Mouse (Mus musculus): ENCODE data around the gene Tmem121. TPM values are rescaled to one million over a fixed set of nuclear protein-coding genes. Genes with fewer than 3 reads are reported as not detected.
"Not testable (repeated sequence)": the region's sequence is repeated elsewhere in the genome, so short reads cannot be mapped to it uniquely, and the experiment has no call there.

Tmem121 gene
- total RNA-seq, 2 experiments from 2014 or later: 19.7 to 20.7 TPM

- TF ChIP-seq CTCF (conservative IDR thresholded peaks at IDR 0.05): no peak
- DNase-seq (ENCODE audit: low spot score in 2 of 2): no peak
- Histone ChIP-seq H3K27ac (no peak overlapping the region), H3K4me3 (no peak overlapping the region)
Observed at GRCm38 (mm10) chr12:113181020-113181419, 4.7 kb upstream of the Tmem121 start.

- no peak for TF ChIP-seq CTCF (conservative IDR thresholded peaks at IDR 0.05)
- DNase-seq (ENCODE audit: low spot score in 2 of 2): no peak
- H3K4me3 ChIP-seq: no peak overlapping the region
- no peak overlapping the region for H3K27ac ChIP-seq
Observed at GRCm38 (mm10) chr12:113184945-113185344, 785 bp upstream of the Tmem121 start.

- Histone ChIP-seq H3K27ac (peak overlapping the region; percentile 84), H3K4me3 (peak overlapping the region; percentile 69)
- no peak for DNase-seq (ENCODE audit: low spot score in 2 of 2)
- no peak for TF ChIP-seq CTCF (conservative IDR thresholded peaks at IDR 0.05)
Observed at GRCm38 (mm10) chr12:113186326-113187010, 738 bp downstream of the Tmem121 start.

- no peak for TF ChIP-seq CTCF (conservative IDR thresholded peaks at IDR 0.05)
- H3K27ac ChIP-seq: peak overlapping the region; percentile 84
- DNase-seq (ENCODE audit: low spot score in 2 of 2): no peak
- peak overlapping the region; percentile 69 for H3K4me3 ChIP-seq
Observed at GRCm38 (mm10) chr12:113187011-113187375, 1.3 kb downstream of the Tmem121 start.

GRCm38 (mm10) chr12:113187584-113188295 lies 2.0 kb downstream of the Tmem121 start:
- DNase-seq (ENCODE audit: low spot score in 2 of 2): peak; percentile 87 to 93
- peak overlapping the region; percentile 78 for H3K27ac ChIP-seq
- TF ChIP-seq CTCF (conservative IDR thresholded peaks at IDR 0.05): peak; percentile 95
- H3K4me3 ChIP-seq: peak overlapping the region; percentile 69

GRCm38 (mm10) chr12:113188349-113189055 lies 2.8 kb downstream of the Tmem121 start:
- no peak for TF ChIP-seq CTCF (conservative IDR thresholded peaks at IDR 0.05)
- Histone ChIP-seq H3K4me3 (peak overlapping the region; percentile 69), H3K27ac (no peak overlapping the region)
- DNase-seq (ENCODE audit: low spot score in 2 of 2): no peak

GRCm38 (mm10) chr12:113193423-113193822 lies 7.7 kb downstream of the Tmem121 start:
- no peak for DNase-seq (ENCODE audit: low spot score in 2 of 2)
- Histone ChIP-seq H3K4me3 (no peak overlapping the region), H3K27ac (no peak overlapping the region)
- no peak for TF ChIP-seq CTCF (conservative IDR thresholded peaks at IDR 0.05)

- H3K27ac ChIP-seq; H3K4me3 ChIP-seq; DNase-seq (ENCODE audit: low spot score in 2 of 2): not testable (repeated sequence)
Observed at GRCm38 (mm10) chr12:113199132-113199531, 13.4 kb downstream of the Tmem121 start.

- TF ChIP-seq CTCF (conservative IDR thresholded peaks at IDR 0.05): no peak
- DNase-seq (ENCODE audit: low spot score in 2 of 2): no peak
Observed at GRCm38 (mm10) chr12:113201301-113201700, 15.6 kb downstream of the Tmem121 start.

GRCm38 (mm10) chr12:113202008-113202407 lies 16.3 kb downstream of the Tmem121 start:
- DNase-seq (ENCODE audit: low spot score in 2 of 2): no peak
- no peak for TF ChIP-seq CTCF (conservative IDR thresholded peaks at IDR 0.05)
- H3K27ac ChIP-seq: no peak overlapping the region
- no peak overlapping the region for H3K4me3 ChIP-seq

More at GRCm38 (mm10) chr12:113201301-113201700, 15.6 kb downstream of the Tmem121 start:
- no peak overlapping the region for H3K4me3 ChIP-seq
- no peak overlapping the region for H3K27ac ChIP-seq

- Histone ChIP-seq H3K27ac (no peak overlapping the region), H3K4me3 (no peak overlapping the region)
- peak in 1 of 2 experiments; percentile 2 for DNase-seq (ENCODE audit: low spot score in 2 of 2)
- TF ChIP-seq CTCF (conservative IDR thresholded peaks at IDR 0.05): no peak
Observed at GRCm38 (mm10) chr12:113203522-113203921, 17.8 kb downstream of the Tmem121 start.

- peak in 1 of 2 experiments; percentile 8 for DNase-seq (ENCODE audit: low spot score in 2 of 2)
- H3K4me3 ChIP-seq: no peak overlapping the region
- TF ChIP-seq CTCF (conservative IDR thresholded peaks at IDR 0.05): peak; percentile 62
Observed at GRCm38 (mm10) chr12:113205251-113205942, 19.7 kb downstream of the Tmem121 start.

GRCm38 (mm10) chr12:113207737-113208136 lies 22.0 kb downstream of the Tmem121 start:
- peak in 1 of 2 experiments; percentile 2 for DNase-seq (ENCODE audit: low spot score in 2 of 2)
- no peak overlapping the region for H3K27ac ChIP-seq
- H3K4me3 ChIP-seq: no peak overlapping the region
- no peak for TF ChIP-seq CTCF (conservative IDR thresholded peaks at IDR 0.05)

More at GRCm38 (mm10) chr12:113205251-113205942, 19.7 kb downstream of the Tmem121 start:
- H3K27ac ChIP-seq: no peak overlapping the region
